Mouse (Mus musculus) layer of hippocampus, adult 6 months (tissue): ENCODE results near the gene Eda. TPM values are rescaled to one million over a fixed set of nuclear protein-coding genes. Genes with fewer than 3 reads are reported as not detected.
A peak's percentile ranks its signal among the peaks of the same experiment; 100 is the strongest.

ENCODE experiments used
- long read RNA-seq, 2 experiments: library from polyadenylated mRNA; unstranded; transcript quantifications; one replicate each; pipeline ENCODE4 v2.0.0; 2019 to 2020
- microRNA-seq: library from miRNA; unstranded; fragments of <30 nt; microRNA quantifications from one replicate; pipeline ENCODE4 v1.2.0, GENCODE M21; 2020
- polyA plus RNA-seq: library from polyadenylated mRNA; unstranded; fragments of <200 nt; fragmentation: Nextera tagmentation; gene quantifications from 2 replicates; pipeline ENCODE4 v1.2.3, GENCODE M21; 2021

Gene Eda
- polyA plus RNA-seq, result 1.1 and 1.3 TPM in 2 replicates
- long read RNA-seq, experiment 1, partial matches to known transcripts, result 0 of 6 reads
- long read RNA-seq, experiment 1, other reads (novel, unspliced or antisense), result 6 of 6 reads
- long read RNA-seq, experiment 2, partial matches to known transcripts, result 1 of 7 reads
- long read RNA-seq, experiment 2, other reads (novel, unspliced or antisense), result 6 of 7 reads

DNA sequence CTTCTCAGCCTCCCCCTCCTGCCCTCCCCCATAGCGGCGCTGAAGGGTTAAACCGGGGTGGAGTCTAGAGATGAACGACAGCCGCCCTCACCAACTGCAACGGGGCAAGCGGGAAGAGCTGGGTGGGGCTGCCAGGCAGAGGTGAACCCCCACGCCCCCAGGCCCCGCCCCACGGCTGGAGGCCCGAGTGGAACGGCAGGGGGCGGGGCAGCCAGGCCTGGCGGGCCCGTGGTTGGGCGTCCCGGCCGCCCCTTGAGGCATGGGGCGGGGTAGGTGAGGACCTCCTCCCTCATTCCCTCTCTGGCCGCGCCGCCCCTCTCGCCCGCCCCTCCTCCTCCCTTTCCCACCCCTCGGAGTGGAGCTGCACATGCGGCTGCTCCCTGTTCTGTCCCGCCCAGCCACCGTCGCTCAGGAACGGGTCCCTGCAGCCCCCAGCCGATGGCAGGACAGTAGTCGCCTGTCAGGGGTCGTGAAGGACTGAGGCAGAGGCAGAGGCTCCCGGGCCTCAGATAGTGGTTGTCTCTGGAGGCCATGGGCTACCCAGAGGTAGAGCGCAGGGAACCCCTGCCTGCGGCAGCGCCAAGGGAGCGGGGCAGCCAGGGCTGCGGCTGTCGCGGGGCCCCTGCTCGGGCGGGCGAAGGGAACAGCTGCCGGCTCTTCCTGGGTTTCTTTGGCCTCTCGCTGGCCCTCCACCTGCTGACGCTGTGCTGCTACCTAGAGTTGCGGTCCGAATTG is at the start of gene Eda:
Gene Eda (plus strand): TSS at position 357 of the 735 bp plus-strand sequence.

DNA sequence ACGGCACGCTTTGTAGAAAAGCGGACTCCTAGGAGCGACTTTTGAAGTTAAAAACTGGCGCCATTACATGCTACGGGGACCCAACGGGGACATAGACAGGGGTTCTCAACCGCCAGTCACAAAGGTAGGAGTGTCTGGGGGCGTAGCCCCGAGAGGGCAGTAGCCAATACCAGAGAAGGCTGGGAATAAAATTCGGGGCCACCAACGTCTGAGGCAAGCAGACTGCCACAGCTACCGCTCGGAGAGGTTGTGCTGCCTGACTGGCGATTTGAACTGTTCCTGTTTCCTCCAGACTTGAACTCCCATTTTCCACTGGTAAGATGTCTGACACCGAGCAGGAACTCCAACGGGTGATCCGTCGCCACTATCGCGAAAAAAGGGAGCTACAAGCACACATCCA is 453.3 kb downstream of the Eda start, which contains the start of gene Otud6a:
Gene Otud6a (plus strand): TSS at position 321 of the 400 bp plus-strand sequence.

DNA sequence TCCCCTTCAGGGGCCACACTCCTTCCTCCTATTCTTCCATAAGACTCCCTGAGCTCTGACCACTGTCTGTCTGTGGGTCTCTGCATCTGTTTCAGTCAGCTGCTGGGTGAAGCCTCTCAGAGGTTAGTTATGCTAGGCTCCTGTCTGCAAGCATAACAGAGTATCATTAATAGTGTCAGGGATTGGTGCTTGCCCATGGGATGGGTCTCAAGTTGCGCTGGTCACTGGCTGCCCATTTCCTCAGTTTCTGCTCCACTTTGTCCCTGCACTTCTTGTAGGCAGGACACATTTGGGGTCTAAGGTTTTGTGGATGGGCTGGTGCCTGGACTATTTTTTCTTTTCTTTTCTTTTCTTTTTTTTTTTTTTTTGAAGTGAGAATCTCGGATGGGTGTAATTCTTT is 467.2 kb downstream of the Eda start, which contains the start of gene Awat2:
Gene Awat2 (minus strand): TSS at position 101 of the 400 bp plus-strand sequence.

Small RNA genes within 50 kb of the gene (microRNA-seq; reads per million reads assigned to microRNA genes)
- 1,938 reads per million, percentile 87 among the genes with 10 or more reads in this experiment for gene Mir676

Other genes starting within 250 kb of the Eda start
- gene Tmem28, start 154.6 kb upstream of the Eda start, polyA plus RNA-seq, result 2.5 and 2.8 TPM in 2 replicates